Mouse (Mus musculus): ENCODE results near the gene Arhgap8. TPM values are rescaled to one million over a fixed set of nuclear protein-coding genes. Genes with fewer than 3 reads are reported as not detected.

Arhgap8 gene
- polyA plus RNA-seq, 1 experiment from 2014 or later = 3.1 TPM

GRCm38 (mm10) chr15:84679090-84679489 is 40.8 kb upstream of the Arhgap8 start:
- Histone ChIP-seq H3K9ac (ENCODE audit: low read depth, low read length) (no peak overlapping the region), H3K27ac (replicated peaks; ENCODE audit: low read depth, low read length) (no peak overlapping the region), H3K4me1 (ENCODE audit: control insufficient read depth, insufficient read depth, low read length) (peaks cover 16% of the 10 kb centered on the region; the same call in 1 of the 2 replicates), H3K4me3 (ENCODE audit: low read depth, low read length) (no peak overlapping the region), H3K36me3 (ENCODE audit: control insufficient read depth, insufficient read depth, low read length) (no peaks in the 10 kb centered on the region), H3K4me2 (ENCODE audit: low read depth, low read length) (no peak overlapping the region), H3K9me3 (ENCODE audit: control insufficient read depth, low read length) (no peaks in the 10 kb centered on the region), H3K27me3 (replicated peaks; ENCODE audit: control insufficient read depth, insufficient read depth, low read length) (no peaks in the 10 kb centered on the region)
- no peak for DNase-seq (ENCODE audit: low spot score)
- WGBS = 97% methylated on average over 4 of the region's 4 CpGs
- no peak for ATAC-seq (ENCODE audit: low read depth)

DNA sequence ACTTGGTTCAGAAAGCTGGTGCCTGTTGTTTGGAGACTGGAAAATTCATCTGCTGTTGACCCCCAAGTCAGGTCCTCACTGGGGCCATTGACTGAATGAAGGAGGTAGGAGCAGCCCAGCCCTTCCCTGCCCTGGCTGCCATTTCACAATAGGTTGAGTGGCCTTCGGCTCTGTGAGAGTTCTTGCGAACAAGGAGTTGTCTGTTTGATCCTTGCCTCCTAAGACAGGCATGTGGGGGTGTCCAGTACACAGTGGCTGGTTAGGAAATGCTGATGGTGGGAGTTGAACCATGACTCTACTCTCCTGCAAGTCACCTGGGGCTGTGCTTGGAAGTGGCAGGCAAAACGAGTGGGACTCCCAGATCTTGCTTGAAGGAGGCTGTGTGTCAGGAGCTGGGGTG is 40.1 kb upstream of the Arhgap8 start:
- Histone ChIP-seq H3K4me1 (ENCODE audit: control insufficient read depth, insufficient read depth, low read length) (peaks cover 16% of the 10 kb centered on the region; the same call in 1 of the 2 replicates), H3K27me3 (replicated peaks; ENCODE audit: control insufficient read depth, insufficient read depth, low read length) (no peaks in the 10 kb centered on the region), H3K4me3 (ENCODE audit: low read depth, low read length) (no peak overlapping the region), H3K27ac (replicated peaks; ENCODE audit: low read depth, low read length) (no peak overlapping the region), H3K36me3 (ENCODE audit: control insufficient read depth, insufficient read depth, low read length) (no peaks in the 10 kb centered on the region), H3K4me2 (ENCODE audit: low read depth, low read length) (no peak overlapping the region), H3K9me3 (ENCODE audit: control insufficient read depth, low read length) (no peaks in the 10 kb centered on the region), H3K9ac (ENCODE audit: low read depth, low read length) (no peak overlapping the region)
- ATAC-seq (ENCODE audit: low read depth) = no peak
- WGBS = 71% methylated on average over 3 of the region's 3 CpGs
- no peak for DNase-seq (ENCODE audit: low spot score)

DNA sequence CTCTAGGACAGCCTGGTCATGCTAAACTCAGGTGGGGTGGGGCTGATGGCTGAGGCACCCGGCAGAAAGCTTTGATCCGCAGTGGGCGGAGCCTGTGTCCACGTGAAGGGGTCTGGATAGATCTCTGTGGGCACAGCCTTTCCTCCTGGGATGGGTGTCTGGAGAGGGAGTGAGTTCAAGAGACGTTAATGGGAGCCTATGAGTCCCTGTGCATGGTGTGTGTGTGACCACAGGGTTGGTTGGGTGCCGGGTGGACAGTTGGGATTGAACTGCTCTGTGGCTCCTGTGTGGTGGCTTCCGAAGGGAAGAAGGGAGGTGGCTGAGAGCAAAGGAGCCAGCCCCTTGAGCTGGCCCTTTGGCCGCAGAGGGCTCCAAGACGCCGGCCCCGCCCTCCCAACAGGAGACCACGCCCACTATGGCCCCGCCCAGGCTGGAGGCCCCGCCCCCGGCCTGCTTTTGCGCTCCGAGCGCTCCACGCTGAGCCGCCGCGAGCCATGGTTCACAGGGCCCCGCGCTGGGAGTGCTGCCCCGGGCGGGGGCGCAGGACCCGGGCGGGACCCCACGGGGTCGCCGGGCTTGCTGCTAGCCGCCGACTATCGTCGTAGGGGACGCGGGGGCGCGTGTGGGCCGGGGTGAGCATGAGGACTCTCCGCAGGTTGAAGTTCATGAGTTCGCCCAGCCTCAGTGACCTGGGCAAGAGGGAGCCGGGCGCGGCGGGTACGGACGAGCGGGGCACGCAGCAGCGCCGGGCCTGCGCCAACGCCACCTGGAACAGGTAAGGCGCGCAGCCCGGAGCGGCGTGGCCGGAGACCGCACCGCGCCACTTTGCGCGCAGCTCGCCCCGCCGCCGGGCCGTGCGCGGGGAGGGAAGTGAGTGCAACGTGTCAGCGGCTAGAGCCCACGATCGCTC is 39.1 kb upstream of the Arhgap8 start:
- DNase-seq (ENCODE audit: low spot score) = peak; percentile 80

DNA sequence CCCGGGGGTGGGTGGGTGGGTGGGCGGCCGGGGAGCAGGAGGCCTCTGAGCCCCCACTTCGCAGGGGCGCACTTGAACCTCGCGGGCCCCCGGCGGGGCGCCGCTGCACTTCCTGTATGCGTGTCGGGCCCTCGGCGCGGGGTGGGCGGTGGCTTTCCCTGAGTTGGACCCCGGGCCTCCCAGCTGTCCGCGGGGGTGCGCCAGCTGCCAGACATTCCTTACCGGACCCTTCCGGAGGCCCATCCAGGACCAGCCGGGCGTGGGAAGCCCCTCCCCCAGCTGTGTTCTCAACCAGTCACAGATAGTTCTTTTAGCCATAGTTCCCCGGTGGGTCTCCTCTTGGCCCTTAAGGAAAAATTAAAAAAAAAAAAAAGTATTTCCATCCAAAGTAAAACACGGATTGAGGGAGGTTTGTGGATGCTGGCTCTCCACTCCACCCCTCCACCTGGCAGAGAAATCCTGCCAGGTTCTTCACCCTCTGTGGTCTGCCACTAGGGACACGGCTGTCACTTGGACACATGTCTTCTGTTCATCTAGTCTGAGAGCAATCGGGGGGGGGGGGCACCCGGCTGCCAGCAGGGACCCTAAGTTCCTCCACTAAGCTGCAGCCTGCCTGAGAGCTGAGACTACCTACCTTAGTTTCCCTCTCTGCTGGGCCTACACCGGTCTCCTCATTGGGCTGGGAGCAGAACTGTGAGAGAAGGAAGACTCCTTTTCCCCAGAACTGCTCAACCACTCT is 38.2 kb upstream of the Arhgap8 start:
- H3K27ac ChIP-seq (replicated peaks; ENCODE audit: low read depth, low read length) = peak overlapping the region; percentile 80

More for the DNA sequence above, 39.1 kb upstream of the Arhgap8 start:
- Histone ChIP-seq H3K4me1 (ENCODE audit: control insufficient read depth, insufficient read depth, low read length) (peaks cover 16% of the 10 kb centered on the region; the same call in 1 of the 2 replicates), H3K36me3 (ENCODE audit: control insufficient read depth, insufficient read depth, low read length) (no peaks in the 10 kb centered on the region), H3K9me3 (ENCODE audit: control insufficient read depth, low read length) (no peaks in the 10 kb centered on the region), H3K27ac (replicated peaks; ENCODE audit: low read depth, low read length) (peak overlapping the region; percentile 80), H3K4me3 (ENCODE audit: low read depth, low read length) (peak overlapping the region; percentile 77), H3K9ac (ENCODE audit: low read depth, low read length) (peak overlapping the region; percentile 77), H3K27me3 (replicated peaks; ENCODE audit: control insufficient read depth, insufficient read depth, low read length) (no peaks in the 10 kb centered on the region), H3K4me2 (ENCODE audit: low read depth, low read length) (peak overlapping the region; percentile 89)
- ATAC-seq (ENCODE audit: low read depth) = peak; percentile 70
- 3% methylated on average over 20 of the region's 77 CpGs for WGBS

GRCm38 (mm10) chr15:84682206-84682605 is 37.6 kb upstream of the Arhgap8 start:
- H3K4me1 ChIP-seq (ENCODE audit: control insufficient read depth, insufficient read depth, low read length) = peaks cover 16% of the 10 kb centered on the region; the same call in 1 of the 2 replicates
- DNase-seq (ENCODE audit: low spot score) (no peak), ATAC-seq (ENCODE audit: low read depth) (no peak)
- H3K4me2 ChIP-seq (ENCODE audit: low read depth, low read length) = peak overlapping the region; percentile 89
- H3K9me3 ChIP-seq (ENCODE audit: control insufficient read depth, low read length) = no peaks in the 10 kb centered on the region
- H3K9ac ChIP-seq (ENCODE audit: low read depth, low read length) = peak overlapping the region; percentile 77; the same call in 1 of the 2 replicates
- no peaks in the 10 kb centered on the region for H3K36me3 ChIP-seq (ENCODE audit: control insufficient read depth, insufficient read depth, low read length)
- no peaks in the 10 kb centered on the region for H3K27me3 ChIP-seq (replicated peaks; ENCODE audit: control insufficient read depth, insufficient read depth, low read length)
- WGBS = 88% methylated on average over 2 of the region's 3 CpGs
- peak overlapping the region; percentile 80 for H3K27ac ChIP-seq (replicated peaks; ENCODE audit: low read depth, low read length)
- peak overlapping the region; percentile 77 for H3K4me3 ChIP-seq (ENCODE audit: low read depth, low read length)

More for the DNA sequence above, 38.2 kb upstream of the Arhgap8 start:
- Histone ChIP-seq H3K27me3 (replicated peaks; ENCODE audit: control insufficient read depth, insufficient read depth, low read length) (no peaks in the 10 kb centered on the region), H3K9ac (ENCODE audit: low read depth, low read length) (peak overlapping the region; percentile 77), H3K4me3 (ENCODE audit: low read depth, low read length) (peak overlapping the region; percentile 77), H3K36me3 (ENCODE audit: control insufficient read depth, insufficient read depth, low read length) (no peaks in the 10 kb centered on the region), H3K4me2 (ENCODE audit: low read depth, low read length) (peak overlapping the region; percentile 89), H3K9me3 (ENCODE audit: control insufficient read depth, low read length) (no peaks in the 10 kb centered on the region), H3K4me1 (ENCODE audit: control insufficient read depth, insufficient read depth, low read length) (peaks cover 16% of the 10 kb centered on the region; the same call in 1 of the 2 replicates)
- DNase-seq (ENCODE audit: low spot score) = peak; percentile 90
- ATAC-seq (ENCODE audit: low read depth) = peak; percentile 86
- WGBS = 2% methylated on average over 28 of the region's 31 CpGs

DNA sequence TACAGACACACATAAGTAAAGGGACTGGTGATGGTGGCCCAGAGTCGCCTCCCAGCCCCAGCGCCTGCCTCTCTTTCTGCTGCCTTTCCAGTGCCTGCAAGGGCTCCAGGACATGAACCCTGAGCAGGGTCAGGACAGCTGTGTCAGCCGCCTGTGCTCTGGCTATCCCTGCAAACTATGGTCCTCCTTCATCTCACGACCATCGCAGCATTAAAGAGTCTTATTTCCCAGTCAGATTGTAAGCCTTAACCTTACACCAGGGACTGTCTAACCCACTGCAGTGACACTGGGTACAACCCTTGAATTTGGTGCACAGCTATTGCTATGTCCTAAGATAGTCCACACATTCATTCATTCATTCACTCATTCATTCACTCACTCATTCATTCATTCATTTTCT is 37.0 kb upstream of the Arhgap8 start:
- H3K4me1 ChIP-seq (ENCODE audit: control insufficient read depth, insufficient read depth, low read length) = peaks cover 16% of the 10 kb centered on the region; the same call in 1 of the 2 replicates
- peak overlapping the region; percentile 89; the same call in 1 of the 2 replicates for H3K4me2 ChIP-seq (ENCODE audit: low read depth, low read length)
- DNase-seq (ENCODE audit: low spot score) = no peak
- WGBS = 67% methylated on average over 5 of the region's 5 CpGs
- no peaks in the 10 kb centered on the region for H3K9me3 ChIP-seq (ENCODE audit: control insufficient read depth, low read length)
- H3K27ac ChIP-seq (replicated peaks; ENCODE audit: low read depth, low read length) = no peak overlapping the region
- no peaks in the 10 kb centered on the region for H3K27me3 ChIP-seq (replicated peaks; ENCODE audit: control insufficient read depth, insufficient read depth, low read length)
- no peaks in the 10 kb centered on the region for H3K36me3 ChIP-seq (ENCODE audit: control insufficient read depth, insufficient read depth, low read length)
- H3K4me3 ChIP-seq (ENCODE audit: low read depth, low read length) = no peak overlapping the region
- no peak for ATAC-seq (ENCODE audit: low read depth)
- H3K9ac ChIP-seq (ENCODE audit: low read depth, low read length) = no peak overlapping the region

DNA sequence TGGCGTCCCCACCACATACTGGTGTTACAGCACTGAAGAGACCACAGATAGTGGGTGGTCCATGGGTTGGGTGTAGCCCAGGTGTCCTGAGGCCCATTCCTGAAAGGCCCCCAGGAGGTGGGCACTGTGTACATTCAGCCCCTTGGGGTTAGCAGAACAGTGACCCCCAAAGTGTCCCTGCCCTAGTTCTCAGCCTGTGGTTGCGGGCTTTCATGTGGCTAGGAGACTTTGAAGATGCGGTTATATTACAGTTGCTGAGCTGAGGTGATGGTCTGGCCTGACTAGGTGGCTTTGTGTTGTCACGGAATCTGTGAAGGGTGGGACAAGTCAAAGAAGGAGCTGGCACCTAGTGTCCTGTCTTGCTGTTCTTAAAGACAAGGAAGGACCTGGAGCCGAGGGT is 35.3 kb upstream of the Arhgap8 start:
- H3K4me1 ChIP-seq (ENCODE audit: control insufficient read depth, insufficient read depth, low read length) = peaks cover 16% of the 10 kb centered on the region; the same call in 1 of the 2 replicates
- H3K9me3 ChIP-seq (ENCODE audit: control insufficient read depth, low read length) = no peaks in the 10 kb centered on the region
- H3K4me2 ChIP-seq (ENCODE audit: low read depth, low read length) = no peak overlapping the region
- no peak for DNase-seq (ENCODE audit: low spot score)
- H3K36me3 ChIP-seq (ENCODE audit: control insufficient read depth, insufficient read depth, low read length) = peaks cover 6% of the 10 kb centered on the region; the same call in 1 of the 2 replicates
- no peak overlapping the region for H3K4me3 ChIP-seq (ENCODE audit: low read depth, low read length)
- H3K9ac ChIP-seq (ENCODE audit: low read depth, low read length) = no peak overlapping the region
- no peaks in the 10 kb centered on the region for H3K27me3 ChIP-seq (replicated peaks; ENCODE audit: control insufficient read depth, insufficient read depth, low read length)
- no peak for ATAC-seq (ENCODE audit: low read depth)
- no peak overlapping the region for H3K27ac ChIP-seq (replicated peaks; ENCODE audit: low read depth, low read length)
- 66% methylated on average over 5 of the region's 5 CpGs for WGBS

DNA sequence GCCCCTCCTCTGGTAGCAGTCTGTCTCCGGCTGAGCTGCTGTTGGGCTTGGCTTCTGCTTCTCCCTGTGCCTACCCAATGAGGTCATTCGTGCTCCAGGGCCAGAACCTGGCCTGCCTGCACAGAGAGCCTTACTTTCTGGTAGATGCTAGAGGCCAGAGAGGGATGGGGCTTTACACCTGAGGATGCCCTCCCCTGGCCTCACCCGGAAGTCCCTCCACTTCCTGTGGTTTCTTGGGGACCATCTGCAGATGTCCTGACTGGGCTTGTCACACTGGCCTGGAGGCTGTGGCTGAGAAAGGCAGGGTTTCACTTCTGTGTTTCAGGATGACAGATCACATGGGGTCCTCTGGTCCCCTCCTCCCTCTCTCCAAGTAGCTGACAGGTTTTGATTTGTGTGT is 34.4 kb upstream of the Arhgap8 start:
- H3K4me1 ChIP-seq (ENCODE audit: control insufficient read depth, insufficient read depth, low read length) = peaks cover 12% of the 10 kb centered on the region; the same call in 1 of the 2 replicates
- DNase-seq (ENCODE audit: low spot score) (no peak), ATAC-seq (ENCODE audit: low read depth) (no peak)
- H3K27me3 ChIP-seq (replicated peaks; ENCODE audit: control insufficient read depth, insufficient read depth, low read length) = no peaks in the 10 kb centered on the region
- no peak overlapping the region for H3K4me3 ChIP-seq (ENCODE audit: low read depth, low read length)
- H3K27ac ChIP-seq (replicated peaks; ENCODE audit: low read depth, low read length) = no peak overlapping the region
- WGBS = 55% methylated on average over 3 of the region's 3 CpGs
- H3K9ac ChIP-seq (ENCODE audit: low read depth, low read length) = no peak overlapping the region
- H3K4me2 ChIP-seq (ENCODE audit: low read depth, low read length) = no peak overlapping the region
- H3K36me3 ChIP-seq (ENCODE audit: control insufficient read depth, insufficient read depth, low read length) = peaks cover 12% of the 10 kb centered on the region
- H3K9me3 ChIP-seq (ENCODE audit: control insufficient read depth, low read length) = no peaks in the 10 kb centered on the region
